Mouse (Mus musculus) T-helper 1 cell (primary cell): Measurements from ENCODE around the gene Gtpbp8.

Source experiments
- in situ Hi-C: fragments of 300-600 bp; cut with MboI, MseI; formaldehyde crosslinking; loops from one replicate; pipeline ENCODE4 v1.15.1; 2025; ENCODE audit warnings: high pct_unique_total_duplicates

The Gtpbp8 gene

GRCm38 (mm10) chr16:44745866-44746562 is at the start of gene Gtpbp8:
TSS of gene Gtpbp8 (minus strand) at chr16:44746363.
- in situ Hi-C loops = no loop called here

- in situ Hi-C loops = no loop called here
Measured at GRCm38 (mm10) chr16:44794416-44794815, 48.3 kb upstream of the Gtpbp8 start.

GRCm38 (mm10) chr16:44786934-44787333 is 40.8 kb upstream of the Gtpbp8 start:
- in situ Hi-C loops = no loop called here

- in situ Hi-C loops = no loop called here
Measured at GRCm38 (mm10) chr16:44780751-44781150, 34.6 kb upstream of the Gtpbp8 start.

DNA sequence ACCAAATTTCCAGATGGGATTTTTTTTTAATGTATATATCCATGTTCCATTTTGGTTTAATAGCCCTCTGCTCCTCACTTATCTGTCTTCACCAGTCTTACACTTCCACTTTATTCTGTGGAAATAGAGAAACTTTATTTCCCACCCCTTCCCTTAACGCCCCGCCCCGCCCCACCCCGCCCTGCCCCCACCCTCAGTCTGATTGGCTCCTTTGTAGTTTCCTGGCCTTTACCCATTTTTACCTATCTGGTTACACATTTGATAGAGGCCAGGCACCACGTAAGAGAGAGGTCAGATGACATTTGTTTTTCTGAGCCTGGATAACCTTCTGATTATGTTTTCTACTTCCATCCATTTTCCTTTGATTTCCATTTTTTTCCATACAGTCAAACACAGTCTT is 33.3 kb upstream of the Gtpbp8 start:
- in situ Hi-C loops = no loop called here

GRCm38 (mm10) chr16:44778538-44779147 is 32.5 kb upstream of the Gtpbp8 start:
- in situ Hi-C loops = no loop called here

GRCm38 (mm10) chr16:44774201-44774600 is 28.0 kb upstream of the Gtpbp8 start:
- in situ Hi-C loops = no loop called here

GRCm38 (mm10) chr16:44773673-44774072 is 27.5 kb upstream of the Gtpbp8 start:
- in situ Hi-C loops = no loop called here

GRCm38 (mm10) chr16:44772577-44772976 is 26.4 kb upstream of the Gtpbp8 start:
- in situ Hi-C loops = no loop called here

- in situ Hi-C loops = loop anchor here (10.0 kb wide), 1 partner anchor 367 kb away; no protein-coding TSS in a partner anchor
Measured at GRCm38 (mm10) chr16:44767967-44768366, 21.8 kb upstream of the Gtpbp8 start.

GRCm38 (mm10) chr16:44767506-44767905 is 21.3 kb upstream of the Gtpbp8 start:
- in situ Hi-C loops = loop anchor here (10.0 kb wide), 1 partner anchor 367 kb away; no protein-coding TSS in a partner anchor

DNA sequence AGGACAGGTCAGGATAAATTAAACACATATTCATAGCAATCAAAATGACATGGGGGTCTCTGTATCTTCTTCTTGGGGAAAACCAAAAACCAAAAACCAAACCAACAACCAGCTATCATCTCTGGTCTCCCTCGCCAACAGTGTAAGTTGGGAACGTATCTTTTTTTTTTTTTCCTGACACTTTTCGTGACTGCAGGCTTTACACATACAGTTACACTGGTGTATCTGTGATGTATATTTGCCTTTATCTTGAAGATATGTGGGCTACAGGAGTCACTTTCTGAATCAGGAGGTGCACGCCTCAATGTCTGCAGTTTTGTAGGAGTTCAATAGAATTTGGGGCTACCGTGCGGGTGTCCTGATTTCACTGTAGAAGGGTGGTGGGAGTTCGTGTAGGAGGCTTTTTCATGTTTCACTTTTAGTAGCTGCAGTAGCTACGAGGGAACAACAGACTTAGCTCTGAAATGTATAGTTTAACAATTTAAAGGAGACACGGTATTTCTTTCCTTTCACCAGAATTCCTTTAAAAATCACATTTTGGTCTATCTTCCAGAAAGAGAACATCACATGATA is 20.2 kb upstream of the Gtpbp8 start:
- in situ Hi-C loops = loop anchor here (10.0 kb wide), 1 partner anchor 368 kb away; no protein-coding TSS in a partner anchor

DNA sequence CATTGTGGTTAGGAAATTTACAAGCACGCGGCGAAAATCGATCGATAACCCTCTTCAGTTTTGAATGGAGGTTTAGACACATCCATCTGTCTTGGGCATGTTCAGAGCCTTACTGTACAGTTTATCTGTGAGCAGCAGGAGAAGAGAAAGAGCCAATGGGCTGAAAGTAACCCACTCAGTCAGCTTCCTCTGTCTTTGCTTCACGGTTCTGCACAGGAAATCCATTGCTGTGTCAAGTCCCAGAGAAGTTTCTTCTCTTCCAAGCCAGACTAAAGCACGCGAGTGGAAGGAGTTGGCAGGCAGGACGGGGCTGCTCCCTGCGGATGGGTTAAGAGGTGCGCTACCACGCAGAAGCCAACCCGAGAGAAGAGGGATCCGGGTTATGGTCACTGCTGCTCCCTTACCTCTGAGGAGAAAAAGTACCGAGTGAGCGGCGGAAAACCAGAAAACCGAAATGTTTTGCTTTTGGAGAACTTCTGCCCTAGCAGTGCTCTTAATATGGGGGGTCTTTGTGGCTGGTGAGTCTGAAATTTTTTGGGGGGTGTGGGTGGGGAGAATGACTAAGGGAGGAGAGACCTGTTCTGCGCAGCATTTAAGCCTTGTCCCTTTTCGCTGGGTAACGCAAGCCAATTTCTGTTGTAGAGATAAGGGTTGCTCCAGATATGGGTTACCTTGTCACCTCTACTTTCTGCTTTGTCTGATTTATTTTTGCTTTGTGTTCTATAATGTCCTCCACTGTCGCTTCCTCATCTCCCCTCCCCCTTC is 19.6 kb upstream of the Gtpbp8 start, which contains the start of gene Cd200r1:
TSS of gene Cd200r1 (plus strand) at position 182 of the 765 bp plus-strand sequence.
- in situ Hi-C loops = loop anchor here (10.0 kb wide), 1 partner anchor 369 kb away; no protein-coding TSS in a partner anchor

- in situ Hi-C loops = loop anchor here (10.0 kb wide), 1 partner anchor 373 kb away; no protein-coding TSS in a partner anchor
Measured at GRCm38 (mm10) chr16:44761811-44762210, 15.6 kb upstream of the Gtpbp8 start.

GRCm38 (mm10) chr16:44757700-44758099 is 11.5 kb upstream of the Gtpbp8 start:
- in situ Hi-C loops = no loop called here

- in situ Hi-C loops = no loop called here
Measured at GRCm38 (mm10) chr16:44748007-44748406, 1.8 kb upstream of the Gtpbp8 start.

GRCm38 (mm10) chr16:44745471-44745865 is 695 bp downstream of the Gtpbp8 start:
- in situ Hi-C loops = no loop called here

GRCm38 (mm10) chr16:44742753-44743152 is 3.4 kb downstream of the Gtpbp8 start:
- in situ Hi-C loops = no loop called here

GRCm38 (mm10) chr16:44736118-44736517 is 10.0 kb downstream of the Gtpbp8 start:
- in situ Hi-C loops = no loop called here

- in situ Hi-C loops = no loop called here
Measured at GRCm38 (mm10) chr16:44735676-44736075, 10.5 kb downstream of the Gtpbp8 start.

DNA sequence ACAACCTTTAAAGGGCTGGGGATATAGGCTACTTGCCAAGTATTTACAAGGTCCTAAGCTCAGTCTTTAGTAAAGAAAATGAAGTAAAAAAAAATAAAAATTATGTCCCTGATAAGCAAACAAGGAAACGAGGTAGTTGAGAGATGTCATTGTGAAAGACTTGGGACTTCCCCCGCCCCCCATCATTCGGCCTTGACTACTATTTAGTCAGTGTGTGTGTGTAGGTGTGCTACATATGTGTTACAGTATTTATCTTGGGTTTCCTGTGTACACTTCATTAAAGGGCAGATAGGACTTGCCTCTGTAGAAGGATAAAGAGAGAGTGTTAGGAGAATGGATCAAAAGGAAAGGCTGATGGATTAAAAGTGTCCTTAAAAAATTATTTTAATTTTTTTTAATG is 12.1 kb downstream of the Gtpbp8 start:
- in situ Hi-C loops = no loop called here

DNA sequence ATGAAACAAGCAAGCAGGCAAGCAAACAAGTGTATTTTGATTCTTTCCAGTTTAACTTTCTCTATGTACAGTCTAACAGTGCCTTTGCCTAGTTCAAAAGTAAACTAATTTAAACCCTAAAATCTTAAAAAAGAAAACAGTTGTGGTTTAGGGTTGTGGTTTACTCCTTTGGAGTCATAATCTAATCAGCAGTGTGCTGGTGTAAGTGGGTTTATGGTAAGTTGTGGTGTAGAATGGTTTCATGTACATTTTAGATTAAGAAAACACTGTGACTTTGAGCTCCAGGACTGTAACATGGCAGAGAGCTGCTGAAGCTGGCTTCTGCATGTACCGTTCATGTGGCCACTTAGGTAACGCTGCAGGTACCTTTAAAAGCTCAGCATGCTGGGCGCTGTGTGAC is 18.6 kb downstream of the Gtpbp8 start:
- in situ Hi-C loops = no loop called here
